Comparison of ENCODE assay signal across 10 mouse cellular contexts in the genomic region with DNA sequence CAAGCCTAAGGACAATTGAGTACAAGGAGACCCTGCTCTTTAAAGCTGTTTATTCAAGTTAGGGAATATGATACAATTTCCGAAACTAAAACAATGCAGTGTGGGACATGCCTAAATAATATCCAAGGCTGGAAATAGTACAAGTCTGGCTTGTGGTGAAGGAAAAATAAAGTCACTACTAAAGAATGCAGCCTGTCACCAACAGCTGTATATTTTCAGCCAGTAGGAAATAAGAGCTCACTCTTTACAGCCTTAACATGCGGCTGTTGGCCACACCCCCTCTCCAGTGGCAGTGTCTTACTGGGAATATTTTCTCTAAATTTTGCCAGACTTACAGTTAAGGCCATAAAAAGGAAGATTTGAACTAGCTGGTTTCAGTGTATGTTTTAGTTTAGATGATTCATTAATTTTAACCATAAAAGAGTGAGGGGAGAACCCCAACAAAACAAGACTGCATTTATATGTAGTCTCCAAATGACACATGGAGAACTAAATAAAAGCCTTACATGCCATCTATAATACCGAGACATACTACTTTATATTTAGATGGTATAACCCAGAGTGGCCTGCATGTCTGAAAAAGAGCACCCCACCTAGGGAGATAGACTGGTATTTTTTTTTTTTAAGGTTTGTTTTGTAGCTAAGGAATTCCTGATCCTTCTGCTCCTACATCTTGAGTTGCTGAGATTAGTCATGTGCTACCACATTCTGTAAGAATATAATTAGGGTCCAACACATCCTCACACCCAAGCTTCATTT. TPM values are rescaled to one million over a fixed set of nuclear protein-coding genes. Genes with fewer than 3 reads are reported as not detected.
DNase-seq lines count a peak whose midpoint lies in the region; ATAC-seq lines count a peak whose summit lies in the region.
"Had no signal": no experiment of that assay in that cellular context is flagged by ENCODE, and none has a peak within 500 bp of the region (broad histone marks: within the 10 kb centered on the region; RNA-seq: fewer than 3 reads in every experiment).

No protein-coding gene starts in this region.

- ATAC-seq in embryonic facial prominence, embryonic 11.5 days (replicated peaks; ENCODE audit: insufficient number of reproducible peaks, low FRiP score, low TSS enrichment, low read depth): no peak
- peak; percentile 49; the same call in 1 of the 2 replicates for ATAC-seq in heart, embryonic 11.5 days (replicated peaks; ENCODE audit: insufficient number of reproducible peaks, low FRiP score, low TSS enrichment)
- peak; percentile 95 for ATAC-seq in kidney, embryonic 16.5 days (ENCODE audit: low FRiP score, low TSS enrichment)
- ATAC-seq in hindbrain, embryonic 14.5 days (ENCODE audit: low FRiP score): no peak

- no peak overlapping the region for H3K4me2 ChIP-seq in embryonic facial prominence, embryonic 11.5 days (ENCODE audit: low read depth, low read length)
- H3K4me2 ChIP-seq in heart, embryonic 11.5 days: peak overlapping the region; percentile 25; the same call in 1 of the 2 replicates
- peak overlapping the region; percentile 41; the same call in 1 of the 2 replicates for H3K4me2 ChIP-seq in kidney, embryonic 16.5 days (replicated peaks; ENCODE audit: low read depth, low read length)
- H3K4me2 ChIP-seq in hindbrain, embryonic 14.5 days (replicated peaks): no peak overlapping the region
- H3K4me2 ChIP-seq: liver, embryonic 15.5 days had no signal

- peak; percentile 6 for DNase-seq in embryonic facial prominence, embryonic 11.5 days (ENCODE audit: low spot score)
- DNase-seq in embryonic facial prominence, embryonic 10.5 days (ENCODE audit: low spot score): no peak
- peak; percentile 14 for DNase-seq in mesoderm, embryonic 11.5 days (ENCODE audit: low read depth, low spot score)
- no peak for DNase-seq in frontal cortex, postnatal 25 days (ENCODE audit: low spot score in 2 of 2)
- DNase-seq in hindbrain, embryonic 14.5 days (ENCODE audit: low spot score): no peak
- no peak for DNase-seq in gastrocnemius, postnatal 25 days
- DNase-seq: cerebellum, postnatal 10 days had no signal

- H3K4me3 ChIP-seq in embryonic facial prominence, embryonic 11.5 days (ENCODE audit: low read depth, low read length): no peak overlapping the region
- no peak overlapping the region for H3K4me3 ChIP-seq in embryonic facial prominence, embryonic 10.5 days
- H3K4me3 ChIP-seq in heart, embryonic 11.5 days (ENCODE audit: low read depth, low read length): no peak overlapping the region
- no peak overlapping the region for H3K4me3 ChIP-seq in kidney, embryonic 16.5 days (ENCODE audit: low read length)
- H3K4me3 ChIP-seq in hindbrain, embryonic 14.5 days (replicated peaks; ENCODE audit: low read length): no peak overlapping the region
- H3K4me3 ChIP-seq: liver, embryonic 15.5 days had no signal

- H3K27ac ChIP-seq in embryonic facial prominence, embryonic 11.5 days (replicated peaks; ENCODE audit: low read depth, low read length): no peak overlapping the region
- H3K27ac ChIP-seq in embryonic facial prominence, embryonic 10.5 days (replicated peaks): no peak overlapping the region
- peak overlapping the region; percentile 73 for H3K27ac ChIP-seq in heart, embryonic 11.5 days (ENCODE audit: low read depth, low read length)
- H3K27ac ChIP-seq in kidney, embryonic 16.5 days (ENCODE audit: low read length): peak overlapping the region; percentile 93
- H3K27ac ChIP-seq in hindbrain, embryonic 14.5 days: no peak overlapping the region
- H3K27ac ChIP-seq: liver, embryonic 15.5 days had no signal

- H3K4me1 ChIP-seq in embryonic facial prominence, embryonic 11.5 days (ENCODE audit: control insufficient read depth, insufficient read depth, low read length): no peaks in the 10 kb centered on the region
- H3K4me1 ChIP-seq in embryonic facial prominence, embryonic 10.5 days: no peaks in the 10 kb centered on the region
- peaks cover 9% of the 10 kb centered on the region; the same call in 1 of the 2 replicates for H3K4me1 ChIP-seq in heart, embryonic 11.5 days (ENCODE audit: control insufficient read depth, insufficient read depth, low read length)
- peaks cover 11% of the 10 kb centered on the region; the same call in 1 of the 2 replicates for H3K4me1 ChIP-seq in kidney, embryonic 16.5 days (ENCODE audit: insufficient read depth, low read length)
- no peaks in the 10 kb centered on the region for H3K4me1 ChIP-seq in hindbrain, embryonic 14.5 days (replicated peaks; ENCODE audit: control insufficient read depth, insufficient read depth, low read length)

- H3K36me3 ChIP-seq in embryonic facial prominence, embryonic 11.5 days (replicated peaks; ENCODE audit: control insufficient read depth, insufficient read depth, low read depth, low read length): no peaks in the 10 kb centered on the region
- H3K36me3 ChIP-seq in embryonic facial prominence, embryonic 10.5 days (replicated peaks): peaks cover 5% of the 10 kb centered on the region
- H3K36me3 ChIP-seq in heart, embryonic 11.5 days (ENCODE audit: control insufficient read depth, insufficient read depth, low read length): no peaks in the 10 kb centered on the region; the same call in 1 of the 2 replicates
- peaks cover 3% of the 10 kb centered on the region; the same call in 1 of the 2 replicates for H3K36me3 ChIP-seq in kidney, embryonic 16.5 days (ENCODE audit: insufficient read depth, low read length)
- no peaks in the 10 kb centered on the region; the same call in 1 of the 2 replicates for H3K36me3 ChIP-seq in hindbrain, embryonic 14.5 days (replicated peaks; ENCODE audit: control insufficient read depth, insufficient read depth)

- 69% methylated on average over 3 of the region's 3 CpGs for WGBS in embryonic facial prominence, embryonic 11.5 days
- 76% methylated on average over 3 of the region's 3 CpGs for WGBS in embryonic facial prominence, embryonic 10.5 days
- 56% methylated on average over 3 of the region's 3 CpGs for WGBS in heart, embryonic 11.5 days (ENCODE audit: insufficient replicate concordance)
- 24% methylated on average over 3 of the region's 3 CpGs for WGBS in kidney, embryonic 16.5 days
- WGBS in hindbrain, embryonic 14.5 days: 79% methylated on average over 3 of the region's 3 CpGs

- H3K9me3 ChIP-seq in embryonic facial prominence, embryonic 11.5 days (replicated peaks; ENCODE audit: control insufficient read depth, low read length): no peaks in the 10 kb centered on the region
- H3K9me3 ChIP-seq in embryonic facial prominence, embryonic 10.5 days: no peaks in the 10 kb centered on the region
- H3K9me3 ChIP-seq in heart, embryonic 11.5 days (replicated peaks; ENCODE audit: control insufficient read depth, low read length): no peaks in the 10 kb centered on the region
- H3K9me3 ChIP-seq in kidney, embryonic 16.5 days (ENCODE audit: low read length): no peaks in the 10 kb centered on the region
- H3K9me3 ChIP-seq in hindbrain, embryonic 14.5 days (ENCODE audit: control insufficient read depth, low read length): no peaks in the 10 kb centered on the region
- H3K9me3 ChIP-seq: liver, embryonic 15.5 days had no signal

- no peak overlapping the region for H3K9ac ChIP-seq in embryonic facial prominence, embryonic 11.5 days (replicated peaks; ENCODE audit: low read length)
- H3K9ac ChIP-seq in heart, embryonic 11.5 days (ENCODE audit: low read depth, low read length): peak overlapping the region; percentile 39; the same call in 1 of the 2 replicates
- peak overlapping the region; percentile 50; the same call in 1 of the 2 replicates for H3K9ac ChIP-seq in kidney, embryonic 16.5 days (replicated peaks; ENCODE audit: low read length)
- no peak overlapping the region for H3K9ac ChIP-seq in hindbrain, embryonic 14.5 days
- H3K9ac ChIP-seq: liver, embryonic 15.5 days had no signal

- no peaks in the 10 kb centered on the region for H3K27me3 ChIP-seq in embryonic facial prominence, embryonic 11.5 days (ENCODE audit: control insufficient read depth, insufficient read depth, low read length)
- no peaks in the 10 kb centered on the region for H3K27me3 ChIP-seq in embryonic facial prominence, embryonic 10.5 days (replicated peaks; ENCODE audit: low read depth, poor library complexity, severe bottlenecking)
- no peaks in the 10 kb centered on the region for H3K27me3 ChIP-seq in heart, embryonic 11.5 days (ENCODE audit: control insufficient read depth, insufficient read depth, low read length)
- H3K27me3 ChIP-seq in kidney, embryonic 16.5 days (ENCODE audit: insufficient read depth, low read length): no peaks in the 10 kb centered on the region
- H3K27me3 ChIP-seq in hindbrain, embryonic 14.5 days (ENCODE audit: control insufficient read depth, insufficient read depth, low read length): no peaks in the 10 kb centered on the region
- H3K27me3 ChIP-seq: liver, embryonic 15.5 days had no signal

RNA-seq across cellular contexts. Expression of a gene that starts 23.9 kb away (rescaled TPM):
- polyA plus RNA-seq in embryonic facial prominence, embryonic 11.5 days (2014; fragmentation: Nextera tagmentation; extraction: Ambion mirVana): 48.3 and 50.8 TPM in 2 replicates
- polyA plus RNA-seq in embryonic facial prominence, embryonic 10.5 days (2016; fragmentation: Nextera tagmentation; extraction: Ambion mirVana): 22.0 and 22.2 TPM in 2 replicates
- polyA plus RNA-seq in heart, embryonic 11.5 days (2014; fragmentation: Nextera tagmentation; extraction: Ambion mirVana): 47.1 and 47.8 TPM in 2 replicates
- 29.0 and 29.3 TPM in 2 replicates for polyA plus RNA-seq in kidney, embryonic 16.5 days (2015; fragmentation: Nextera tagmentation; extraction: Ambion mirVana)
- 99.2 and 114 TPM in 2 replicates for polyA plus RNA-seq in hindbrain, embryonic 14.5 days (2014; fragmentation: Nextera tagmentation; extraction: Ambion mirVana)
- total RNA-seq in gastrocnemius, postnatal 25 days (2021): 100 to 1,000 TPM in 1 of 2 experiments, 10 to 100 TPM in 1; 95.4 to 123 TPM

RNA-seq across cellular contexts. Expression of a gene that starts 54.2 kb away (rescaled TPM):
- polyA plus RNA-seq in embryonic facial prominence, embryonic 11.5 days (2014; fragmentation: Nextera tagmentation; extraction: Ambion mirVana): 4.3 and 4.8 TPM in 2 replicates
- polyA plus RNA-seq in embryonic facial prominence, embryonic 10.5 days (2016; fragmentation: Nextera tagmentation; extraction: Ambion mirVana): 4.7 and 5.3 TPM in 2 replicates
- 10.8 and 11.4 TPM in 2 replicates for polyA plus RNA-seq in heart, embryonic 11.5 days (2014; fragmentation: Nextera tagmentation; extraction: Ambion mirVana)
- polyA plus RNA-seq in kidney, embryonic 16.5 days (2015; fragmentation: Nextera tagmentation; extraction: Ambion mirVana): 4.8 and 6.0 TPM in 2 replicates
- polyA plus RNA-seq in hindbrain, embryonic 14.5 days (2014; fragmentation: Nextera tagmentation; extraction: Ambion mirVana): 3.3 and 3.5 TPM in 2 replicates
- total RNA-seq in gastrocnemius, postnatal 25 days (2021): under 1 TPM; 0.18 to 0.64 TPM

Comparison
In these comparisons a context has a peak if more than half of its experiments do, and no peak if none do; other contexts are left out.
1. DNase-seq: peak in embryonic facial prominence, embryonic 11.5 days (single experiment) and mesoderm, embryonic 11.5 days (single experiment); none in embryonic facial prominence, embryonic 10.5 days (single experiment), frontal cortex, postnatal 25 days (0 of 2), hindbrain, embryonic 14.5 days (single experiment) and gastrocnemius, postnatal 25 days (single experiment).
2. ATAC-seq: peak in heart, embryonic 11.5 days (single experiment) and kidney, embryonic 16.5 days (single experiment); none in embryonic facial prominence, embryonic 11.5 days (single experiment) and hindbrain, embryonic 14.5 days (single experiment).
3. H3K27ac ChIP-seq: peak in heart, embryonic 11.5 days (single experiment) and kidney, embryonic 16.5 days (single experiment); none in embryonic facial prominence, embryonic 11.5 days (single experiment), embryonic facial prominence, embryonic 10.5 days (single experiment) and hindbrain, embryonic 14.5 days (single experiment).
4. H3K4me2 ChIP-seq: peak in heart, embryonic 11.5 days (single experiment) and kidney, embryonic 16.5 days (single experiment); none in embryonic facial prominence, embryonic 11.5 days (single experiment) and hindbrain, embryonic 14.5 days (single experiment).
5. H3K9ac ChIP-seq: peak in heart, embryonic 11.5 days (single experiment) and kidney, embryonic 16.5 days (single experiment); none in embryonic facial prominence, embryonic 11.5 days (single experiment) and hindbrain, embryonic 14.5 days (single experiment).